Mouse (Mus musculus) thymus, postnatal 4 days (tissue): Measurements from ENCODE around the gene Cd2bp2.
A peak's percentile ranks its signal among the peaks of the same experiment; 100 is the strongest.
"Not testable (repeated sequence)": the region's sequence is repeated elsewhere in the genome, so short reads cannot be mapped to it uniquely, and the experiment has no call there.

ENCODE experiments used
- DNase-seq: peaks from one replicate; pipeline ENCODE4 v3.0.0; 2021

Gene Cd2bp2

GRCm38 (mm10) chr7:127188305-127189276 is 7.3 kb downstream of the Cd2bp2 start:
- DNase-seq = peak; percentile 69

DNA sequence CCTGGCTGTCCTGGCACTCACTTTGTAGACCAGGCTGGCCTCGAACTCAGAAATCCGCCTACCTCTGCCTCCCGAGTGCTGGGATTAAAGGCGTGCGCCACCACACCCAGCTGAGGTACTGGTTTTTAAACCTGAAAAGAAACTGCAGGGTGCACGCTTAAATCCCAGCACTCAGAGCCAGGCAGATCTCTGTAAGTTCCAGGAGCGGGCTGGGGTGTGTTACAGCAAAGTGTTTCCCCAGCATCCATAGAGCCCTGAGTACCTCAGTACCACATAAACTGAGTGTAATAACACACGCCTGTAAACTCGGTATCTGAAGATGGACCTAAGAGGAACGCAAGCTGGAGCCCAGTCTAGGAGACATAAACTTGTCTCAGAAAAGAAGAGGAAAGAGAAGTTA is 8.5 kb downstream of the Cd2bp2 start:
- no peak for DNase-seq

DNA sequence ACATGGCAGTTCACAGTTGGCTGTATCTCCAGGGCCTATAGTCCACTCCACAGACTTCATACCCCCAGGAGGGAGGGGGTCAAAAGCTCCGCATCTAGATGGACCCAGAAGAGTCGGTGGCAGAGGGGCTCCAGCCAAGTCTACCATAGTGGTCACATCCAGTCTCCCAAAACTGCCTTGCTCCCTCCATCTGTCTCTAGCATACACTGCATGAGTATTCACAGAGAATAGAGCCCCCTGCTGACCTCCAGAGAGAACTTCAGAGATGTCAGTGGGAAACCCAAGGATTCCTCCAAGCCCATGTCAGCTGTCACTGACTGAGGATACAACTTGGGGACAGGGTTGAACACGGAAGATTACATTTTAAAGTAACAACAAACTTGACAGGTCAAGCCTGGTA is 10.2 kb downstream of the Cd2bp2 start:
- no peak for DNase-seq

DNA sequence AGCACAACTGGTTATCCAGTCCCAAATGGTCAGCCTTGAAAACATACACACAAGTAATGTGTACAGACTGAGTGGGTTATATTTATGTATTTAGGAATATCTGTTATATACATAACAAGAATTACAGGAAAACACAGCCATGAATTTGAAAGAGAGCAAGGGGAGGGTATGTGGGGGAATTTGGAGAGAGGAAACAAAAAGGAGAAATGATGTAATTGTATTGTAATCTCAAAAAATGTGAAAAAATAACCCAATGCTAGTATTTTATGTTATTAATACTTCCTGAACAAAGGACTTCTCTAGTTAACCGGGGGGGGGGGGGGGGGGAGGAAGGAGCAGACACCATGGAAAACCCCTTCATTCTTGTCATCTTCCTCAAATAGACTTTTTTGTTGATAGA is 11.1 kb downstream of the Cd2bp2 start:
- no peak for DNase-seq

DNA sequence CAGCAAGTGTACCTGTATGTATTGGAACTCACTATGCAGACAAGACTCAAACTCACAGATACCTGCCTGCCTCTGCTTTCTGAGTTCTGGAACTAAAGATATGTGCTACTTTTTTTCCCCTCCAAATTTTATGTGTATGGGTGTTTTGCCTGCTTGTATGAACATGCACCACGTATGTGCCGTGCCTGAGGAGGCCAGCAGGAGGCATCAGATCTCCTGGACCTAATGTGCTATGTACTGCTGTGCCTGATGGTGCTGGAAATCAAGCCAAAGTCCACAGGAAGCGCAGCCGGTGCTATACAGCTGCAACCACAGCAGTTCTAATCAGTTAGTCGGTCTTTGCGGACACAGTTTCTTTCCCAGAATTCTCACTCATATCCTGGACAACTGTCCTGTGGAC is 12.0 kb downstream of the Cd2bp2 start:
- DNase-seq = peak; percentile 66

GRCm38 (mm10) chr7:127183345-127183744 is 12.5 kb downstream of the Cd2bp2 start:
- DNase-seq = no peak

DNA sequence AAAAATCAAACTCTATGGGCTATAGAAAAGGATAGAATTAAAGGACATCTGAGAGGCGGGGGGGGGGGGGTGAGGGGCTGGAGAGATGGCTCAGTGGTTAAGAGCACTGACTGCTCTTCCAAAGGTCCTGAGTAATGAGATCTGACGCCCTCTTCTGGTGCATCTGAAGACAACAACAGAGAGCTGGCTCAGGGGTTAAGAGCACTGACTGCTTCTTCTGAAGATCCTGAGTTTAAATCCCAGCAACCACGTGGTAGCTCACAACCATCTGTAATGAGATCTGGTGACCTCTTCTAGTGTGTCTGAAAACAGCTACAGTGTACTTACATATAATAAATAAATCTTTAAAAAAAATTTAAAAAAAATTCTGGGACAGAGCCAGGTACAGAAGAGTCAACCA is 14.1 kb downstream of the Cd2bp2 start:
- DNase-seq = not testable (repeated sequence)

- DNase-seq = no peak
Observed at GRCm38 (mm10) chr7:127180783-127181182, 15.1 kb downstream of the Cd2bp2 start.

DNA sequence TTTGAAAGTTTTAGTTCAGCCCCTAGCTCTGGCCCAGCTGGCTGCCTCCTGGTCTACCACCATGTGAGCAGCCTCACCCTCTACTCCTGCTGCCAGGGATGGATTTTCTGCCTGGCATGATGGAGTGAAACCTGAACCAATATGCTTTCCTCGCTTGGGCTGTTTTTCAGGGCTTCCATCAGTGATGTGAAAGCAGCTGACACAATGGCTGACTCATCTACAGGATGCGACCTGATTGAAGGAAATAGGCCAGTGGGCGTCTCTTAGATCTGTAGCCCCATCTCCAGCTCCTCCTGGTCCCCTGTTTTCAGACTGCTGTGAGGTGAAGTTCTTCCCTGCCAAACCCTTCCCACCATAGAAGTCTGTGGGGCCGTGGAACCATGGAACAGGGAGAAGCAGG is 18.9 kb downstream of the Cd2bp2 start:
- no peak for DNase-seq

- DNase-seq = no peak
Observed at GRCm38 (mm10) chr7:127166501-127166900, 29.3 kb downstream of the Cd2bp2 start.

DNA sequence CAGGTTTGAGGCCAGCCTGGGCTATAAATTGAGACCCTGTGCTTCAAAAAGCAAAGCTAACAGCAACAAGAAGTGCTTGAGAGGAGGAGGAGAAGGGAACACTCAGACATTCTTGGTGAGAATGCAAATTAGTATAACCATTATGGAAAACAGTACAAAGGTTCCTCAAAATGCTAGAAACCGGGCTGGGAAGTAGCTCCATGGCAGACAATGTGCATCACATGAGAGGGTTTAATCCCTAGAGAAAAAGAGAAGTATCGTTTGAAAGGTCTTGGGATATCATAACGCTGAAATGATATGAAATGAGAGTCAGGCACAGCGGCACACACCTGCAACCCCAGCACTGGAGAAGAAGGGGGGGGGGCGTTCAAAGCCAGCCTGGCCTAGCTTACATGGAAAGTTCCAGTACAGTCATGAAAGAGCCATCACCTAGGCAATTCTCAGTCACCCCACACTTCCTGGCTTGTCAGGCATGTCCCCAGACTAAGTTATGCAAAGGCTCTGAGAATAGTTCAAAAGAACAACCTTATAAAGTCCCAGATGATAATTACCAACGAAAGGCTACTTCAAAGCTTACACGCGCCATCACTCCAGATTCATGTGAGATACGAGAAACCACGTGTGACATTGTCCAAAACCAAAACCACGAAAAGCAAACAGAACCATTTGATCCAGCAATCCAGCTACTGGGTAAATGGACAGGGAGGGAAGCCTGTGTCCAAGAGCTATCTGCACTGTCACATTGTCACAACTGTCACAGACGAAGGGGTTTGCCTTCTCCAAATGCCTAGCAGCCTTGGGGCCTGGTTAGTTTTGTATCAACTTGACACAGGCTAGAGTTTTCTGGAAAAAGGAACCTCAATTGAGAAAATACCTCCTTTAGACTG is 30.0 kb downstream of the Cd2bp2 start:
- no peak for DNase-seq

DNA sequence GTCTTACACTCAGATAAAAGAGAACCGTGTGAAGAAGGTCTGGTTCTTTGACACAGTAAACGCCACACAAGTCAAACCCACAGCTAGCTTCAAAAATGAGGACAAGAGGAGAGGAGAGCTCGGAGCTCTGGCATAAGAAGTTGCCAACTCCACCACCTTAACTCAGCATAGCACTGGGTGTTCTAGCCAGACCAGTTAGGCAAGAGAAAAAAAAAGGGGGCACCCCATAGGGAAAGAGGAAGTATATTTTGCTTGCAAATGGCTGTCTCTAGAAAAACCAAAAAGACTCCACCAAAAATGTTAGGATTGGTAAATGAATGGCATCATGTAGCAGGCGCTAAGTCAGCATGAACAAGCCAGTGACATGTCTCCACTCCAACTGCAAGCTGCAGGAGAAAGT is 31.8 kb downstream of the Cd2bp2 start:
- DNase-seq = no peak

DNA sequence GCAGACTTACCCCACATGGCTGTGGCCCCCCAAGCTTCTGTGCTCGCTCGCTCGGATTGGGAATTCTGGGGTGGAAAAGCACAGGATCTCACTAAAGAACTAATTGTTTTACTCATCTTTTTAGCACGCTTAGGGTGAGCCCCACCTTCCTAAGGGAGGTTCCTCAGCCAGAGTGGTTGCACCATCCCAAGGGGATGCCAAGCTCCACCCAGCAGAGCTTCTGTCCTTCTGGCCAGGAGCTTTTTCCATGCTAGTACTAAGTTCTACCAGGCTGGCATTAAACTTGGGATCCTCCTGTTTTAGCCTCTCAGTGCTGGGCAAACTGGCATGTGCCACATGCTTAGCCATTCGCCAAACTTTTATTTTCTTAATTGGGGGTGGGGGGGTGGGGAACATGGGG is 33.3 kb downstream of the Cd2bp2 start:
- no peak for DNase-seq

- DNase-seq = no peak
Observed at GRCm38 (mm10) chr7:127157548-127157947, 38.3 kb downstream of the Cd2bp2 start.

DNA sequence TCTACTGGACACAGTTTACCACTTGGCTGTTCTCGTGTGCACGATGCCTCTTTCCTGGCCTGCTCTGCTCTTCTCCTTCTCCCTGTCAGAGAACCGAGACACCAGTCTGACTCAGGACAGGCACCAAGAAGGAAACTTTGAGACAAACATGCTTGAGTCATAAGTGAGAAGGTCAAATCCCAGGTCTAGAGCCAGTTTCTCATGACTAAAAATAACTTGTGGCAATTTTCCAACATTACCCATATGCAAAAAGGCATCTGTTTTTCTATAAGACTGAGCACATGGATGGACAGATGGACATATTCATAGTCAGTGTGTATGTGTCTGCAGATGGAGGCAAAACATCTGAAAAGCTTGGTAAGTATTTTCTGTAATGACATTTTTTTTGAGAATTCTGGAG is 42.4 kb downstream of the Cd2bp2 start:
- no peak for DNase-seq

DNA sequence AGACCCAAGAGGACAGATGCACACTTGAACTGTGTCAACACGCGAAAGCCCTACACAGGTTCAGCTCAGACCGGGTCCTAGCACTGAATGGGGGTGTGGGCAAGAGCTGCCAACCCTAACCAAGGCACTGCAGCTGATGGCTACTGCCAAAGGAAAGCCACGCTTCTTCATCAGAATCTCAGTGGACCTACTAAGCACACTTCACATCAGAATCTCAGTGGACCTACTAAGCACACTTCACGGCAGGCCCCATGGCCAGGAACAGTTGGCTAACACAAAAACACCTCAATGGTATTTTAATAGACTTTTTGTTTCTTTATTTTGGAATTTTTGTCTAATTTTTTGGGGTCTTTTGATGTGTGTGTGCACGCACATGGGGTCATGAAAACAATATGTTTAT is 43.4 kb downstream of the Cd2bp2 start:
- no peak for DNase-seq

- DNase-seq = no peak
Observed at GRCm38 (mm10) chr7:127147901-127148300, 47.9 kb downstream of the Cd2bp2 start.

DNA sequence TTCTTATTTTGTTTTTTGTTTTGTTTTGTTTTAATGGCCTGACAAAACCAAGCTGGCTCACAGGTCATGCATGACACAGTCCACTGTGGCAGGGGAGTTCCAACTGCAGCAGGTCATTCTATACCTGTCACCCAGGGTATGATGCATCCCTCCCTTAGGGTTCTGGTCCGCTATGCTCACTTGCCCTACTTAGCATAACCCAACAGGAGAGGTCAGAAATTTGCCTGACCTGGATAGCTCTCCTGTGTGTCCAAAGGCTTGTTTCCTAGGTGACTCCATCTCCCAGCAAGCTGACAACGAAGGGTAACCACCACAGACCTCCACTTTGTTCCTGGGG is 49.6 kb downstream of the Cd2bp2 start:
- DNase-seq = no peak

DNA sequence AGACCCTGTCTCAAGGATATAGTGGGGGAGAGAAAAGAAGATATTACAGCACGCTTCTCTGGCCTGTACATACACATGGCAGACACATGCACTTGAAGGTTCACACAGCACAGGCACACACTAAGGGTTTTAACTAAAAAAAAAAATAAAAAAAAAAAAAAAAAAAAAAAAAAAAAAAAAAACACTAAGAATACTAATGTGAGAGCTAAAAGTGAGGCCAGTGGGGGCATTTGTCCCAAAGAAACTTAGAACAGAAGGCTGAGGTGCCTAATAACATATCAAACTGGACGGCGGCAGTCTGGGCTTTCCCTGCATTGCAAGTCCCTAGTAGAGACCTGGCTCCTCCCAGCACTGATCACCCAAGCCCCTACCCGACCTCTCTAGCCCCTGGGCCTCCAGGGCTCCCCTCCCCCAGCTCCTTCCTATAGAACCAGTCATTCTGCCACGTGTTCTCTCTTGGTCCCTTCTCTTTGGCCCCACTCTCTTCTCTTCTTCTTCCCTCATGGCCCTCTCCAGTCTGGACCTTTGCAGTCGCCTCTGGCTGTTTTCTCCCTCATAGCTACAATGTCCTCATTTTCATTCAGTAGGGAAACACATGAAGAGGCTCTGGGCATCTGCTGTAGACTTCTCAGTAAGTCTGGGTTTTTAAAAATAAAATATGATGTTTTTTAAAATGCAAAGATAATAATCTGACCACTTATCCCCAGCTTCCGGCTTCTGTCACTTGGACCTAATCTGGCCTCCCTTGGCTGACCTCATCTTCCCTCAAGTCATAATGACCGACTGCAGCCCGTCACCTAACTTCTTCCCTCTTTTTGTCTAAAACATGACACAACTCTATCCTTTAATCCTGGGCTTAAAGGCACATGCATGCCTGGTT is 50.2 kb downstream of the Cd2bp2 start:
- DNase-seq = no peak

DNA sequence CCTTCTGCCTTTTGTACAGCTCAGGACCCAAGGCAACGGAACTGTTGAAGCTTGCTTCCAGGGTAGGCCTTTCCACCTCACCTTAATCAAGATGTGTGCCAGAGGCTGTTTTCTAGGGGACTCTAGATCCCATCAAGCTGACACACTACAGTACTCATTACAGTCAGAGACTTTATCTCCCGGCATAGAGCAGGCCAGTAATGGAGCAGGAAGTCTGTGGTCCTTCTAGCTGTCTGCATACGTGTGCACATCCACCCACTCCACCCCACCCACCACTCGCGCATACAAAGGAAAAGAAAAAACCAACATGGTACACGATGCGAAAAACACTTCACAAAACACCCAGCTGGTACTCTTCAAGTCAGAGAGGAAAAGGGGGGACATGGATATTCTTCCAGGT is 51.4 kb downstream of the Cd2bp2 start:
- peak; percentile 48 for DNase-seq

- DNase-seq = no peak
Observed at GRCm38 (mm10) chr7:127142666-127143065, 53.2 kb downstream of the Cd2bp2 start.

GRCm38 (mm10) chr7:127142214-127142613 is 53.6 kb downstream of the Cd2bp2 start:
- no peak for DNase-seq
